Mouse (Mus musculus) heart, adult 2 months (tissue): ENCODE measurements around the gene Scamp5. TPM values are rescaled to one million over a fixed set of nuclear protein-coding genes. Genes with fewer than 3 reads are reported as not detected.

ENCODE experiments used
- DNase-seq, 2 experiments: peaks; one replicate each; pipeline ENCODE4 v3.0.0; 2021
- H3K27ac ChIP-seq: fragments of 200-600 bp; 2 replicates; pipeline ENCODE4 v1.8.1; 2022
- H3K27me3 ChIP-seq: fragments of 200-500 bp; 2 replicates; pipeline ENCODE4 v1.6.1; 2012; ENCODE audit warnings: mild to moderate bottlenecking, low read length, inconsistent platforms, mixed read lengths; ENCODE audit not compliant: control insufficient read depth, insufficient read depth
- H3K36me3 ChIP-seq: fragments of 200-500 bp; 2 replicates; pipeline ENCODE4 v1.6.1; 2012; ENCODE audit warnings: low read length, inconsistent platforms; ENCODE audit not compliant: control insufficient read depth, insufficient read depth
- H3K4me1 ChIP-seq: fragments of 200-500 bp; 2 replicates; pipeline ENCODE4 v1.6.1; 2011; ENCODE audit warnings: low read length; ENCODE audit not compliant: control insufficient read depth, insufficient read depth
- H3K4me3 ChIP-seq: fragments of 200-600 bp; 2 replicates; pipeline ENCODE4 v1.8.1; 2022
- H3K79me2 ChIP-seq: fragments of 200-500 bp; replicated peaks from 2 replicates; pipeline ENCODE4 v1.6.1; 2012; ENCODE audit warnings: mild to moderate bottlenecking, inconsistent platforms, low read length, moderate library complexity, mixed read lengths; ENCODE audit not compliant: control insufficient read depth, insufficient read depth
- H3K9ac ChIP-seq: fragments of 200-500 bp; 2 replicates; pipeline ENCODE4 v1.6.1; 2012; ENCODE audit warnings: low read depth, mild to moderate bottlenecking, control low read depth, inconsistent platforms, low read length, mixed read lengths
- CTCF ChIP-seq: fragments of 200-600 bp; IDR thresholded peaks from 2 replicates; pipeline ENCODE4 v1.8.1; 2022; ENCODE audit warnings: antibody characterized with exemption, mild to moderate bottlenecking, moderate library complexity
- EP300 ChIP-seq: fragments of 200-500 bp; IDR thresholded peaks from 2 replicates; pipeline ENCODE4 v1.6.1; 2011; ENCODE audit warnings: low read depth, low read length, control low read depth; ENCODE audit not compliant: insufficient read depth
- POLR2A ChIP-seq: fragments of 200-500 bp; IDR thresholded peaks from 2 replicates; pipeline ENCODE4 v1.6.1; 2011; ENCODE audit warnings: mild to moderate bottlenecking, low read depth, low read length, control low read depth; ENCODE audit not compliant: insufficient read depth
- WGBS: fragments of 180-500 bp; shearing (Covaris S2); methylation state at CpG from one replicate; pipeline ENCODE4 v1.1.7; 2018; 5-methylcytosine and 5-hydroxymethylcytosine counted together
- intact Hi-C: fragments of 180-260 bp; cut with DNase I; formaldehyde crosslinking; loops from one replicate; pipeline ENCODE4 v1.15.1; 2025
- long read RNA-seq: library from polyadenylated mRNA; stranded (forward); transcript quantifications from one replicate; pipeline ENCODE4 v2.0.0, GENCODE M21; 2021
- polyA plus RNA-seq: library from polyadenylated mRNA; depleted of rRNA; stranded (reverse); fragments of >200 nt; gene quantifications from 2 replicates; pipeline ENCODE4 v1.2.3, GENCODE M21; 2012; rRNA removed
- total RNA-seq, 2 experiments: library from RNA; stranded (reverse); gene quantifications; 2 replicates each; pipeline ENCODE4 v1.2.3; 2021

Scamp5 gene
- total RNA-seq (1 to 10 TPM; 3.9 to 4.9 TPM), polyA plus RNA-seq (15.9 and 21.4 TPM in 2 replicates)
- long read RNA-seq, partial matches to known transcripts: 0 of 7 reads
- long read RNA-seq, other reads (novel, unspliced or antisense): 5 of 7 reads

GRCm38 (mm10) chr9:57467896-57468549 is at the start of gene Scamp5:
Gene Scamp5 (minus strand): TSS chr9:57468060.
- intact Hi-C loops: no loop called here
- H3K36me3 ChIP-seq: no peaks in the 10 kb centered on the region
- WGBS: 2% methylated on average over 48 of the region's 48 CpGs
- H3K4me1 ChIP-seq: peaks cover 3% of the 10 kb centered on the region
- peak; percentile 87 to 89 for DNase-seq
- H3K9ac ChIP-seq: peak within 1 kb of the TSS; percentile 83
- no peaks in the 10 kb centered on the region for H3K79me2 ChIP-seq
- H3K27me3 ChIP-seq: no peaks in the 10 kb centered on the region
- TF ChIP-seq POLR2A: 0 out of 2 replicates have a peak, but pooled peaks have one; percentile 40
- no peak for TF ChIP-seq EP300
- H3K4me3 ChIP-seq: peak within 1 kb of the TSS; percentile 68
- peak within 1 kb of the TSS; percentile 52 for H3K27ac ChIP-seq

DNA sequence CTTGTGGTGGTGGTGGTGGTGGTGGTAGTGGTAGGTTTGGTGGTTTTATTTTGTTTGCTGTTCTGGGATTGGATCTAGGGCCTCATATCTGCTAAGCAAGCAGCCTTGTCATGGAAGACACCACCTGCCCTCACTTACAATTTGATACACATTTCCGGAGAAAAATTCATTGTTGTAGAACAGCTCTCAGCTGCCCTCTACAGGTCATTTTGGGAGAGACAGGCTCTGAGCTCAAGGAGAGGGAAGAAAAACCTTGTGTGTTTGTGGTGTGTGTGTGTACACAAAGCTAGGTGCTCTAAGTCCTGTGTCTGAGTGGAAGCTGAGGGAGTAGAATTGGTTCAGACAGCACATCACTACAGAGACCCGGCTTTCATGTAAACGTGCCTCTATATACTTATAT is 49.3 kb upstream of the Scamp5 start:
- Histone ChIP-seq H3K79me2 (peaks cover 1% of the 10 kb centered on the region; the same call in 1 of the 2 replicates), H3K9ac (no peak overlapping the region), H3K36me3 (peaks cover under 1% of the 10 kb centered on the region; the same call in 1 of the 2 replicates), H3K4me3 (no peak overlapping the region), H3K27ac (no peak overlapping the region), H3K27me3 (no peaks in the 10 kb centered on the region), H3K4me1 (peaks cover 2% of the 10 kb centered on the region)
- TF ChIP-seq CTCF (peak; percentile 93), EP300 (no peak), POLR2A (no peak)
- DNase-seq: peak; percentile 45 to 70
- WGBS: 4% methylated on average over 3 of the region's 3 CpGs
- intact Hi-C loops: loop anchor here (1.0 to 5.0 kb wide), 2 partner anchors 32 to 255 kb away; partner anchors contain the start of gene 1700017B05Rik

DNA sequence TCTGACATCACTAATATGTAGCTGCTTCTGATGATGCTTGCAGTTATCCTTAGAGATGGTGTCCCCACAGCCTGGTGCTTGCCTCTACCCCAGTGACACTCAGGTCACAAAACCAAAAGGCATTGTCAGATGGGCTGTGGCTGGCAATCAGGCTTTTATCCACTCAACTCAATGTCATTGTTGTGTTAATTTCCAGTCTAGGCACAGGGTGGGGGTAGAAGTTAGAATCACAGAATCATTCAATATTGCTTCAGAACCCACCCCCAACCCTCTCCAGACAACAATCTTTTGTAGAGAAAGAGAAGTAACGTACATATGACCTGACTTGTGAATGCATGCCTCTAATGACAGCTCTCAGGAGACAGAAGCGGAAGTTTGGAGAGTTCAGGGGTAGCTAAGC is 42.7 kb upstream of the Scamp5 start:
- Histone ChIP-seq H3K36me3 (no peaks in the 10 kb centered on the region), H3K4me1 (no peaks in the 10 kb centered on the region), H3K4me3 (no peak overlapping the region), H3K79me2 (no peaks in the 10 kb centered on the region), H3K9ac (no peak overlapping the region), H3K27ac (no peak overlapping the region), H3K27me3 (no peaks in the 10 kb centered on the region)
- no peak for DNase-seq
- WGBS: 89% methylated on average over 2 of the region's 2 CpGs
- TF ChIP-seq POLR2A: no peak
- no peak for TF ChIP-seq EP300
- TF ChIP-seq CTCF: no peak
- intact Hi-C loops: no loop called here

DNA sequence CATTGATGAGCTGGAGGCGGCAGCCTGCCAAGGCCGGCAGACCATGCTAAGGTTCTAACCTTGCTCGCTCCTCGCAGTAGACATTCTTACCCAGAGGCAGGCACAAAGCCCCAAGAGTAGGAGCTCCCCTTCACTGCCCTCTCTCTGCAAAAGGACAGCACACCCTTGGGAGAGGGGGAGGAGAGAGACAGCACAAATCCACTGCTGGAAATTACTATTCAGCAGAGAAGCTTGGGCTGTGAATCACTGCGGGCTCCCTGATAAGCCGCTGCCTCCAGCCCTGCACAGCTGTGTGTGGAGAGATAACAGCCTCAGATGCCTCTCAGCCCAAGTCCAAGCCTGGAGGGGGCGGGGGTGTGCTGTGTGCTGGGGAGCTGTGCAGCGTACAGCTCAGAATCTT is 37.8 kb upstream of the Scamp5 start:
- Histone ChIP-seq H3K79me2 (no peaks in the 10 kb centered on the region), H3K9ac (no peak overlapping the region), H3K27ac (peak overlapping the region; percentile 36; the same call in 1 of the 2 replicates), H3K4me3 (no peak overlapping the region), H3K36me3 (no peaks in the 10 kb centered on the region), H3K27me3 (peaks cover 5% of the 10 kb centered on the region), H3K4me1 (no peaks in the 10 kb centered on the region)
- WGBS: 2% methylated on average over 8 of the region's 8 CpGs
- intact Hi-C loops: no loop called here
- peak; percentile 72 to 82 for DNase-seq
- peak; percentile 46; the same call in 1 of the 2 replicates for TF ChIP-seq EP300
- no peak for TF ChIP-seq POLR2A
- peak; percentile 19 for TF ChIP-seq CTCF

GRCm38 (mm10) chr9:57504891-57505290 is 37.0 kb upstream of the Scamp5 start:
- H3K4me1 ChIP-seq: no peaks in the 10 kb centered on the region
- no peak for DNase-seq
- H3K9ac ChIP-seq: no peak overlapping the region
- peaks cover 5% of the 10 kb centered on the region for H3K27me3 ChIP-seq
- intact Hi-C loops: no loop called here
- no peak overlapping the region for H3K27ac ChIP-seq
- no peaks in the 10 kb centered on the region for H3K36me3 ChIP-seq
- H3K4me3 ChIP-seq: no peak overlapping the region; the same call in 1 of the 2 replicates
- TF ChIP-seq EP300 (no peak), CTCF (no peak), POLR2A (no peak)
- 58% methylated on average over 10 of the region's 10 CpGs for WGBS
- no peaks in the 10 kb centered on the region for H3K79me2 ChIP-seq

DNA sequence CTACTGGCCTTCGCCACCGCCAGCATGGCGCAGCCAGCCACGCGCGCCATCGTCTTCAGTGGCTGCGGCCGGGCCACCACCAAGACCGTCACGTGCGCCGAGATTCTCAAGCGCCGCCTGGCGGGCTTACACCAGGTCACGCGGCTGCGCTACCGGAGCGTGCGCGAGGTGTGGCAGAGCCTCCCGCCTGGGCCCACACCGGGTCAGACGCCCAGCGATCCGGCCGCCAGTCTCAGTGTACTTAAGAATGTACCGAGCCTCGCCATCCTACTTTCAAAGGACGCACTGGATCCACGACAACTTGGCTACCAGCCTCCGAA is 36.5 kb upstream of the Scamp5 start:
- H3K9ac ChIP-seq: peak overlapping the region; percentile 28
- 3% methylated on average over 34 of the region's 34 CpGs for WGBS
- peak overlapping the region; percentile 40 for H3K4me3 ChIP-seq
- H3K79me2 ChIP-seq: no peaks in the 10 kb centered on the region
- peak; percentile 67 to 72 for DNase-seq
- peaks cover 5% of the 10 kb centered on the region for H3K27me3 ChIP-seq
- no peaks in the 10 kb centered on the region for H3K4me1 ChIP-seq
- H3K36me3 ChIP-seq: no peaks in the 10 kb centered on the region
- intact Hi-C loops: no loop called here
- peak; percentile 59 for TF ChIP-seq CTCF
- TF ChIP-seq EP300: no peak
- TF ChIP-seq POLR2A: no peak
- H3K27ac ChIP-seq: no peak overlapping the region
